Mouse (Mus musculus) right cerebral cortex, postnatal 4 days (tissue): Measurements from ENCODE around the gene Col17a1.
A peak's percentile ranks its signal among the peaks of the same experiment; 100 is the strongest.

Experiments
- DNase-seq: peaks from one replicate; pipeline ENCODE4 v3.0.0-alpha.2; 2022

The Col17a1 gene

DNA sequence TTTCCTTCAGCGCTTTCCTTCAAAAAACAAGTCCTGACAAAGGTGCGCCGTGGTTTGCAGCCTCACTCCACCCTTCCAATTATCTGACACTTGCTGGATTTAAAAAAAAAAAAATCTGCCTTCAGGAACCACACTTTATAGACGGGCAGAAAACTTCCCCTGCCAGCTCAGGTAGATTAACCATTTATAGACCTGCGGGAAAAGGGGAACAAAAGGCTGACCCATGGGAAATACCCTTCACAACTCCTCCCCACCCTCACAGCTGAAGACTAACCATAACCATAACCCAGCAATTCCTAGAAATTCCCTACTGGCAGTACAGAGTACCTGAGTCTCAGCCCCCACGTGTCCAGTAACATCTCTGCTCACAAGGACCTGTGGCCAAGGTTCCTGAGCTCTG, at the start of gene Col17a1:
Gene Col17a1, minus strand, starts transcription at position 101 of the 400 bp plus-strand sequence.
- no peak for DNase-seq

DNA sequence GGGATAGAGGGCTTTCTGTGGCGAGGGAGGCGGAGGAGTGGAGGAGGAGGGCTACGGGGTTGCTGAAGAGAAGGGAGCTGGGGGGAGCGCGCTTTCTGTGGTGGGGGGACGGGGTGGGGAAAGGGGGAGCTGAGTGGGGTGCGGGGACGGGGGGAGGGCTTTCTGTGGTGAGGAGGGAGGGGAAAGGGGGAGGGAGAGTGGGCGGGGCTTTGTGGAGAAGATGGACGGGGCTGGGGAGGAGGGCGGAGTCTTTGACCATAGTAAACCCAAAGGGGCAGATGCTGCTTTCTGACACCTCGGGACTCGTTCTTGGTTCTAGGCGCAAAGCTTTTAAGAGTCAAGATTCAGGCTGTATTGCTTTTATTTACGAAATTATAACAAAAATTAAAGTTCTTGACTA, 40.0 kb upstream of the Col17a1 start:
- DNase-seq = peak; percentile 77

DNA sequence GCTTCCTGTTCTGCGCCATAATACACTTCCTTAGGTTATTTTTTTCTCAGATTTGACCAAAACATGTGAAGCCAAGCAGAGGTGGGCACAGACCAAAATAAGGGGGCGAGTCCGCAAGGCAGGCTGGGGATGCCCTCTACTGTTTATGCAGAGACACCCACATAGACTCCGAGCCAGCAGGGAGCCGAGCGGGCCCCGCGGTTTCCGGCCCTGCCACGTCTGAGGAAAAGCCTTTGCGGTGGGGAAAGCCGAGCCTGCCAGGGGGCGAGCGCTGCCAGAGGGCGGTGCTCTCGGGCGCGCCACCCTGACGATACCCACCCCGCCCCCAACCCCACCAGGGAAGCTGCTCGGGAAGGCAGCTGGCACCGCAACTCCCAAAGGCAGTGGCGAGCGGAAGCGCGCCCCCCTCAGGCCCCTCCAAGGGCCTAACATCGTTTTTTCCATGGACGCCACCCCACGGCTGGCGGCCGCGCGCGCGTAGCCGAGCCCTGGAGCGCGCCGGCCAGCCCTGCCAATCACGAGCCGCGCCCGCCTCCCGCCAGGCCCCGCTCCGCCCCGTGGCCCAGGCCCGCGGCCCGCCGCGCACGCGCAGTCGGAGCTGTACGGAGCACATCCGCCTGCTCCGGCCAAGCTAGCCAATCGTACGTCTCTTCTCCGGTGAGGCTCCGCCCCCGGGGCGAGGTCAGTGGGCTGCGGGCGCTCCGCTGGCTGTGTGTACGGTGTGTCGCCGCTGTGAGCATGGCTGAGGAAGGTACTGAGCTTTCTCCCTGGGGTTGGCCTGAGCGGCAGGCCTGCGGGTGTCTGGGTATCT, 39.4 kb upstream of the Col17a1 start, which contains the start of gene Sfr1:
Gene Sfr1, plus strand, starts transcription at position 612 of the 811 bp plus-strand sequence.
- peak; percentile 99 for DNase-seq

DNA sequence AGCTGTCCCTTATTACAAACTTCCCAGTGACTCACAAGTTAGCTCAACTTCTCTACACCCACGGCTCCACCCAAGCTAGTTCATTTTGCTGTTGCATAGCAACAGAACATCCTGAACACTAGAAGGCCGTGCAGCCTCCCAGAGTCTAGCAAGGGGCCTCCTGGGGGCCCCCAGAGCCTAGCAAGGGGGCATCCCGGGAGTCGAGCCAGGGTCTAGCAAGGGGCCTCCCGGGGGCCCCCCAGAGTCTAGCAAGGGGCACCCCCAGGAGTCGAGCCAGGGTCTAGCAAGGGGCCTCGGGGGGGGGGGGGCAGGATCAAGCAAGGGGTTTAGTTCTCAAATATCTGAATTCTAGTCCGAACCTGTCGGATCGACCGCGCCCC, 38.8 kb upstream of the Col17a1 start:
- DNase-seq = peak; percentile 55

DNA sequence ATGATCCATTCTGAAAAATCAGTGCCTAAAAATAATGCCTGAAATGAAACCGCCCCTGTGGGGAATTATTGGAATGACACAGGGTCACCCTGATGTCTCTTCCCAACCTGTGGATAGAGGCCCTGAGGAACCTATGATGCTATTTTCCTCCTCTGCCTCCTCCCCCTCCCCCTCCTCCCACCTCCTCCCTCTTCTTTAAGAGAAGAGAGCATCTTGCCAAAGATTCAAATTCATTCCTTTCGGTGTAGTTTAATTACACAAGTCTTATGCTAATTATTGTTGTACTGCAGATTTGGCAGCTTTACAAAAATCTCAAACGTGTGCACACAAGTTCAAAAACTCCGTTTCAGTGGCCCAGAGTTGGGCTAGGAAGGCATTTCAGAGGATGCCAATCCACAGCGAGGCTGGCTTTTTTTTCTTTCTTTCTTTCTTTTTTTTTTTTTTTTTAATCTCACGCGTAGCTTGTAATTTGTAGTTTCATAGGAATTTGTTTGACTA, 33.8 kb upstream of the Col17a1 start:
- no peak for DNase-seq

DNA sequence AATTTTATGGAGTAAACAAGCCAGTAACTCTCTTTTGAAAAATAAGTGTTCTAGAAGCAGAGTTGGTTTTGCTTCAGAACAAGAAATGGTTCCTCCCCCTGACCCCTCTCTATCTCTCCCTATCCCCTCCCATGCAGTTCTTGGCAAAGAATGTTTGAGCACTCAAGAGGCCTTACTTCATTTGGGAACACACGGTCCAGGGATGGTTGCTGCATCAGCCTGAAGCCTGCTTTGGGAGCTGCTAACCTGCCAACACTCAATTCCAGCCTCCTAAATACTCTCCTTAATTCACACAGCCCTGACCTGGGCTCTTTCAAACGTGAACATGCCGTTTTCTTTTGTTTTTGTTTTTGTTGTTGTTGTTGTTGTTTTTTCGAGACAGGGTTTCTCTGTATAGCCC, 33.0 kb upstream of the Col17a1 start:
- no peak for DNase-seq

DNA sequence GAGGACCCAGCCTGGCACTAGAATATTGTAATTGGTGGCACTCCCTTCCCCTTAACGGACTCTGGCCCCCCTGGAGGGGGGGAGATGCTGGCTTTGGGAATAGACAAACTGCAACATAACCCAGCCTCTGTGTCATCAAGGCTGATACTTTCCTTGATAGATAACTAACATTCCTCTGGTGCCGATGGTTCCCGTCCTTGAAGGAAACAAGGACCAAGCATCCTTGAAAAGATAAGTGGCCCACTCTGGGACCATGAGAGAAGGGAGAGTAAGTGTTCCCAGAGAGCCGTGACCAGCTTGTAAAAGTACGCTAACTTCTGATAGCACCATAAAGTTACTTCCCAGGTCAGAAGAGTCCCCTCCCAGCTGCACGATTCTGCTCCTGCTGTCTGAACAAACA, 30.6 kb upstream of the Col17a1 start:
- no peak for DNase-seq

DNA sequence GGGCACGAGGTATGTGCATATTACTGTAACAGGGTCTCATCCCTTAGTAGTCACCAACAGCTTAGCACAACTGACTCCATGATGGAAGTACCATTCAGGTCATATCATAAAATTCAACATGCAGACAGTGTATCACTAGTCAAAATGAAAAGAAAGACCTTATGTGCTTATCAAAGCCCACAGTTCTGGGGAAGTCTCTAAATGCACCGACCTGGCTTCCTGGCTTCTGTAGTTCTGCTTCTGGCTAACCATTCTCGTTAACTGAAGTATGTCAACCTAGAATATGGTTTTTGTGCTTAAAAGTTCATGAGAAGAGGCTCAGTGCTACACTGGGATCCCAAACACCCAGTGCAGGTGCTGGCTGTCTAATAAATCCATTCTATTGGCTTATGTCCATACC, 27.3 kb upstream of the Col17a1 start:
- DNase-seq = no peak

DNA sequence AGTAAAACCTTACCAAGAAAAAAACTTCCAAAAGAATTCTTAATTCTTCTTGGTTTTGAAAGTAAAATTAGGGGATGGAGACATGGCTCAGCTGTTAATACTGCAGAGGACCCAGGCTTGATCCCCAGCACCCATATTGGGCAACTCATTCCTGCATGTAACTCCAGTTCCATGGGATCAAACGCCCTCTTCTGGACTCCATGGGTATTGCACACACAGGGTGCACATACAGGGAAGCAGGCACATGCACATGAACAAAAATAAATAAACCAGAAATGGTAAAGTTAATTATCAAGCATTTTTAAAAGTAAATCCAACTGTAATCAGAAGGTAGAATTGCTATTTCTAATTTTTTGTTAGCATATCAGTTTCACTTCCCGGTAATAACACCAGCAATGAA, 24.2 kb upstream of the Col17a1 start:
- DNase-seq = no peak

DNA sequence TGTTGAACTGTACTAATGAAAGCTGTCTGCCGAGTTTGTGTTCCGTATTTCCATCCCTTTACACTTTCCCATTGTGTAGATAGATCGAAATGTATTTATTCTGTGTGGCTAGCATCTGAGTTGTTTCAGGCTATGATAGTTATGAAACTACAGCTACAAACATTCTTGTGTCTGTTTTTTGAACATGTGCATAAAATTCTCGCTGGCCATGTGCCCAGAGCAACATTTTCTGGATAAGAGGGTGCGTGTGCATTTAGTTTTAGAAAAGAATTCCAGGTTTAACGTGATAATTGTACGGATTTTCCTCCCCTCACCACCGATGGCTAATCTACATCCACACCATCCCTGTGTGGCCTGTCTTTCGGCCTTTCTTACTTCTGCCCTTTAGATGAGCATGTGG, 21.6 kb upstream of the Col17a1 start:
- DNase-seq = peak; percentile 24

DNA sequence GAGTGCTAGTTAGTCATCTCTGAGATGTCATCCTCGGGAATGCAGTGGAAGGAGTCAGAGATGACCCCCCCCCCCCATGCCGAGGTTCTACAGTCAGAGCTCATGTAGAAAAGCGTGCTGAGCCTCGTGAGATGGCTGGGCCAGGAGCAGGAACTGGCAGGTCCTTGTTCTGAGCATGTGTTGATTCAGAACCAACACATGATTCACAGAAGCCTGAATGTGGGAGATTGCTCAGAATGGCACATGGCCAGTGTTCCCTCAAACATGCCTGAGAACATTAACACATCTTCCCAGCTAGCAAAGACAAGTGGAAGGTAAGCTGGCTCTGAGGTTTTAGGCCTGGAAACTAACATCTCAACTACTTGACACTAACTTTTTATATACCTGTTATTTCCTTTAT, 18.5 kb upstream of the Col17a1 start:
- DNase-seq = no peak

DNA sequence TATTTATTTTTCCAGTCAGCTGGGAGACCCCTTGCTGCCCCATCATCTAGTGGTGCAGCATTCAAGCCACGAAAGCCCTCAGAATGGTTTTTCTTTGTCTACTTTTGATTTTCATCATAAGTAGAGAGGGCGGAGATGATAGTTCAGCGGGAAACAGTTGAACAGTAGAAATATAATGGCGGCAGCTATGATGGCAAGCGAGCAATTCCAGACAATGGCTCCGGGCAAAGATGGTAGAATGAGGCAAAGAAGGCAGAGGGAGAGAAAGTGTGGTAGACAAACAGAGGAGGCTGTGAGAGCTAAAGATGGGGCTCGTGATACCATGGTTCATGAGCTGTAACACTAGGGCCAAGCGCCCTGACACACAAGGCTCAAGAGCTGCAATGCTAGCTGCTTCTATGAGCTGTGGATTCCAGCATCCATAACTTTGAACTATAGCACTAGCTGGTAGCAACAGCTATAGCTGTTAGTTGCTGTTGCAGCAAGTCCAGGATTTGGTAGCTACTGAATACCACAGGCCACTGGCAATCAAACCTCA, 13.9 kb upstream of the Col17a1 start:
- no peak for DNase-seq

DNA sequence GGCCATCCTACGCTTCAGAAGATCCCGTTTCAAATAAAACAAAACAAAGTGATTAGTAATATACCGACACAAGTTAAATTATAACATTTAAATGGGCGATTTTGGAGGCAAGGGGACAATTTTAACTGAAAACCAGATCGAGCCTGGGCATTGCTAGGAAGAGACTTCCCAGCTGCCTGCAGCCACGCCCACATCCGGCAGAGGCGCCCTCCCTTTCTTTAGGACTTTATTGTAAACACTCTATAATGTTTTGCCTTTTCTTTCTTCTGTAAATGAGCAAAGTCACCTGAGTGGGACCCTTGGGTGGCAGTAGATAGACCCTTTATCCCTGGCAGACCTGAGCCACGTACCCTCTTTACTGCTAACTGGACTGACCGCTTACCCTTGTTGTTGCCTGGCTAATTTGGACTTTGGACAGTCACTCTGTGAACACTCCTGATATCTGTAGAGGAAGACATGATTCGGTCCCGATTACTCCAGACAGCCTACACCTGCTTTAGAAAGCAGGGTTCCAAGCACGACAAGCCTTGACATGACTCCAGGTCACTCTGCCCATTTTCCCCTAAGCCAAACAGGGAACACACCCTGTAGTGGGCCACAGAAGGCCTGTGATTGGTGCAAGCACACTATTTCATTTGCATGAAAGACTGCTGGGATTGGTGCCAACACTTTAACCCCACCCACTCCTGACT, 13.3 kb upstream of the Col17a1 start:
- DNase-seq = no peak

DNA sequence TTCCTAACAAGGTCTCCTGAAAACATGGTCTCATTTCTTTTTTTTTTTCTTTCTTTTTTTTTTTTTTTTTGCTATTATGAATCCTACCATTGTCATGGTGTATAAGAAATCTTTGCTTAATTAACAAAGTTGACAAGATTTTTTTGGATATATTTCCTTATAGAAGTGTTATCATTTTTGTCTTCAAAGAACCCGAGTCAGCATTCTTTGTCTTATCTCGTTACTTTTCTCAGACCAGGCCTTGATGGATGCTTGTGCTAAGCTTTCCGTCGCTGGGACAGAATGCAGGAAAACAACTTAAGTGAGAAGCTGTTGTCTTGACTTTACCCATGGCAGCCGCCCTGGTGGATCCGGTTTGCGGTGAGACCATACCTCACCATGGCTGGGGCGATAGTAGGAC, 8.6 kb upstream of the Col17a1 start:
- no peak for DNase-seq

DNA sequence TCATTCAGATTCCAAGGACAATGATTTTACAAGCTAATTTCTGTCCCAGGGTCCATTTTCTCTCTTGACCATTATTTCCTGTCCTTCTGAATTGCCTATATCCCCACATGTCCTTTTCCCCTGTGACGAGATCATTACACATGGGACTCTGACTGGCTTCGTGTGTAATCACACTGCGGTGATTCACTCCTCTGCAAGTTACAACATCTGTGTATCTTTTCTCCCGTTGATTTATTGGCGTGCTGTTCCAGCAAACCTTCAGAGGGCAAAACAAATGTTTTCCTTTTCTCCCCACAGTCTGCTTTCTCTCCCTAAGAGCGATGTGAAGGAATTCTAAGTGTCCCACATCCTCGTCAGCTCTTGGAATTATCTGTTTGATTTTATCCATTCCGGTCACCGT, 7.8 kb upstream of the Col17a1 start:
- no peak for DNase-seq

DNA sequence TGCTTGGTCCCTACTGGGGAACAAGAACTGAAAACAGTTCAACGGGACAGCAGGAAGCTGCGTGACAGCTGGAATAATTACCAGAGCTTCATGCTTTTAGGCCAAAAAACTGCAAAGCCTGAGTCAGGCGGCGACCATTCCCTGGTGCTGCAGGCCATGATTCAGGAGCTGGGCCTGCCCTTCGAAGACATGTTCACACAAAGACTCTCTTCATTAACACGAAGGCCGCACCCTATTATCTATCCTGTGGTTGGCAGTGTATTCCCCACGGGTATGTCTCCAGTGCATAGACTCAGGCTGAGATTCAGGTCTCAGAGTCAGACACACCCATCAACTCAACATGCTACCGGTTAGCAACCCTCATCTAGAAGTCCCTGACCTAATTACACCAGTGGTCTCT, 6.4 kb upstream of the Col17a1 start:
- DNase-seq = no peak

DNA sequence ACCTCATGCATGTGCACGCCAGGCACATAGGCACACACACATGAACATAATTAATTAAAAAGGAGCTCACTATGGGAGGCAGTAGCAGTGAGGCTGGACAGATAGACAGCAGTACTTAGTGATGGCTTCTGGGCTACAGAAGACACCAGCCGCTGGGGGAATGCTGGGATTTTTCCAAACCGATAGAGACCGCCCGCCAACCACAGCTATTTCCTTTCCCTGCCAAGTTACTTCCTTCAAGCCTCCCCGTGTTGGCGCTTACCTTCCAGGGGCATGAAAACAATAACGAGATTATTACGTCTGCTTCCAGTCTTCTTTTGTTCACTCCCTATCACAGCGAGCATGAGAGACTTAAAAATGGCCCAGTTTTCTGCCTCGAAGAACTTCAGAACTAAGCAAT, 5.2 kb upstream of the Col17a1 start:
- no peak for DNase-seq

DNA sequence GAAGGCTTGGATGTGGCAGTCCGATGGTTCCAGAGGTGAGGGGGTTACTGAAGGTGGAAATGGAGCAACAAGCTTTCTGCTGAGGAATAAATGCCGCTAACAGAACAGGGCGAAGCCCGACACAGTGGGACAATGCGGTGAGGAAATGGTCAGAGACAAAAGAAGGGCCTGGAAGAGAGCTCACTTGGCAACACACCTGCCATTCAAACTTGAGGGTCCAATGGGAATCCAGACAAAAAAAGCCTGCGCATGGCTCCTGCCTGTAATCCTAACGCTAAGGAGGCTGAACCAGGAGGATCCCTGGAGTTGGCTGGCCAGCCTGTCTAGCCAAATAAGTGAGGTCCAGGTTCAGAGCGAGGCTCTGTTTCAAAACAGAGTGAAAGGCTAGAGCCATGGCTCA, 4.5 kb upstream of the Col17a1 start:
- no peak for DNase-seq

DNA sequence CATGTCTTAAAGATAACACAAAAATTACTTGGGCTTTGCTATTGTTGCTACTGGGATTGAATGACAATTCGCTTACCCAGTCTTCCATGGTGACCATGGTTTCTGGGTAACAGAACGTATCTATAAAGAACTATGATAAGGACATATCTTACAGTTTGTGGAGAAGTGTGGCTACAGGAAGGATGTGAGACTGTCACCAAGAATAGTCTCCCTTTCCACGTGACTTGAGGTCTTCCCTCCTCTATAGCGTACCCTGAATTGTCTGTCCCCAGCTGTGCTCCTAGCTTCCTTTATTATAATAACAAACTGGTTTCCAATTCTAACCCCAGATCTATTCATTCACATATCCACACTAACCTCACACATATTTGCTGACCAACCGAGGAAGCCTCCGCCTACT, 3.8 kb upstream of the Col17a1 start:
- no peak for DNase-seq

DNA sequence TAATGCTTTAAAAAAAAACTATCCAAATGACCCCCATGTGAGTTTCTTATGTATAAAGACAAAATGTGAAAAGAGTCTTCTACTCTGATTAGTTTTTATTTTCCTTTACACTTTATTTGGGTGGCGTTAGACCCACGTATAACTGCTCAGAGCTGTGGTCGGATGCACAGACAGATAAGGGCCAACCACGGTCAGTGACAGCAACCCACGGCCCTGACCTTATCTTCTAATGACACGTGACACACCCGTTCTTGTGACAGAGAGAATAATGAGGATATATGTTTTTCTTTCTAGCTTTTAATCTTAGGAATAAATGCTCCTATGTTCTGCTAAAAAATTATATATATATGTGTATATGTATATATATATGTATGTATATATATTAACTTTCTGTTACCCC, 2.3 kb downstream of the Col17a1 start:
- DNase-seq = no peak

DNA sequence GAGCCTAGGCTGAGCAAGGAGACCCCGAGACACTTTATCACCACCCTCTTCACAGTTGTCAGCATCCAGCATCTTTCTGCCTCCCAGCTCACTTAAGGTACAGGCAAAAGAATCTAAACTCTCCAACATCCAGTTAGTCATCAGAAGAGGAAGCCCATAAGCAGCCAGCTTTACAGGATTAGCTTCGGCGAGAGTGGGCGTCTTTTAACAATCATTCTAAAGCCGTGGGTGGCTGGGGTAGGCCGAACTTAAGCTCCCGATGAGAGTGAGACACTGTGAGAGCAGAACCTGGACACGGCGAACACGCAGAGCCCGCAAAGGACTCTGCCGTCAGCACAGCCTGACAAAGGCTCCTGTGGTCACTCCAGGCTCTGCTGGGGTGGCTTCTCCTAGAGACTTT, 13.2 kb downstream of the Col17a1 start:
- DNase-seq = no peak

DNA sequence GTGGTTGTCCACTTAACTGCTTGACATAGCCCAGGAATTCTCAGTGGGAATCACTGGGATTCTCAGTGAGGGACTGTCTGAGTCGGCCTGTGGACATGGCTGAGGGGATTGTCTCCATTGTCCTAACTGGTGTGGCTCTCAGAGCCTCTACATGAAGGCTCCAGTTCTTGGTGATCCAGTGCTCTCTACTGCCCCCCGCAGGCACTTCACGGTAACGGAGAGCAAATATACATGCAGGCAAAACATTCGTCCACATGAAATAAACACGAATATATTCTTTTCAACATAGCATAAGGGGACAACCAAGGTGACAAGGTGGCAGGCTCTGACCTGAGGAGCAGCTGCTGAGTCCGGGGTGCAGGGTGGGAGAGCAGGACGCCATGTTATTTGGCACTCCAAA, 17.5 kb downstream of the Col17a1 start:
- peak; percentile 35 for DNase-seq

DNA sequence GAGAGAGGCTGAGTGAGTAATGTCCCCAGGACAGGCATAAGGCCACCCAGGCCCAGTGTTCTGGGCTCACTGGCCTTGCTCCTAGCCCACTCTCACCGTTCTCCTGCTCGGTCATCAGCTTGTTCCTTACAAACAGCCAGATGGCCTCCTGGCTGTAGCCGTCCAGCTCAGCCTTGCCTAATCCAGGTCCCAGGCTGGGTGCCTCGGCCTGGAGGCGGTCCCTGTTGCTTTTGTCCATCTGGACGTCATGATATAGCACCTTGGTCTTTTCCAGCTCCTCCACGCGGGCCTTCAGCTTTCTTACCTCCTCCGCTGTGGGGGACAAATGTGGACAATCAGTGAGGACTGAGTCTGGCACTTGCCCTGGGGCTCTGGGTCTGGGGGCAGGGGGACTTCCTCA, 23.5 kb downstream of the Col17a1 start:
- DNase-seq = no peak

DNA sequence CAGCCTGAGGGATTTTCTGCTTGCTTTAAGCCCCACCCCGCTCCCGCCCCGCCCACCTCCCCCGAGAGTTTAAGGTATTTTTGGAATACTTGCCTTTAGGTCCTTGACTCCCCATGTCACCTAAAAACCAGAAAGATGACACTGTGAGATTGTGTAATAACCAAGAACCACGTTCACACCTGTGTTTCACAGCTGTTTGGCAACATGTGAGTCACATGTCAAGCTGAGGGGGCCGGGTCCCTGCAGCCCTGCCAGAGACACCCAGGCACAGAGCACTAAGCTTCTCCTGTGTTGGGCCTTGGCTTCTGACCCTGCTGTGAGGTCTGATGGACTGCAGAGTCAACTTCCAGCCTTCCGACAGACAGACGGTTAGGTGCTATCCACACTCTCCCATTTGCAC, 24.3 kb downstream of the Col17a1 start:
- DNase-seq = no peak
